9 mouse cellular contexts compared by ENCODE assay signal in the genomic region with DNA sequence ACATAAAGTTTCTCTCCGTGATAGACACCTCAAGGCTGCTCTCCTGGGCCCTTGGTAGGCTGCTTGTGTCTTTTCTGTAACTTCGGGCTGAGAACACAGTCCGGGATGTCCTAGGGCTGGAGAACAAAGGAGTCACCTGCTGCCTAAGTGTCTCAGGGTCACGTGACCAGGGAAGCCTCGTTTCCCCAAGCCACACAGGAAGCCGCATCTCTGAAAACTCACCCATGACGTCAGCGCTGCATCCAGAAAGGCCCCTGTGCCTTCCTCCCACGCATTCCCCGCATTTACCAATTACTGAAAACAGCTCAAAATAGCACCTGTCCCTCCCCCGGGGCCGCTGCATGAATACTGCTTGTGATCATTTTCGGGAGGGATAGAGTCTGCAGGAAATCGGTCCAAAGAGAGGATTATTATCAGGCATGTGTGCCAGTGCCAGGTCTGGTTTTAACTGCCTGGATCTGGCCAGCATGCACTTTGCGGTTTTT.
A peak's percentile ranks its signal among the peaks of the same experiment; 100 is the strongest.
DNase-seq lines count a peak whose midpoint lies in the region; ATAC-seq lines count a peak whose summit lies in the region.
"Had no signal": no experiment of that assay in that cellular context is flagged by ENCODE, and none has a peak within 500 bp of the region (broad histone marks: within the 10 kb centered on the region; RNA-seq: fewer than 3 reads in every experiment).

No protein-coding gene starts in this region.

- no peak overlapping the region for H3K4me3 ChIP-seq in midbrain, embryonic 12.5 days
- H3K4me3 ChIP-seq: lung, embryonic 15.5 days had no signal

- no peak overlapping the region for H3K9ac ChIP-seq in midbrain, embryonic 12.5 days (replicated peaks)
- H3K9ac ChIP-seq: lung, embryonic 15.5 days had no signal

- DNase-seq in 3T3-L1 (ENCODE audit: low read depth, low spot score): peak; percentile 21
- DNase-seq in cerebellum, postnatal 10 days: peak; percentile 62 to 64
- peak; percentile 94 for DNase-seq in heart, adult 11 months
- DNase-seq in kidney, postnatal 14 days: peak; percentile 34
- peak; percentile 75 to 76 for DNase-seq in thymus, postnatal 10 days (ENCODE audit: low spot score in 2 of 2)
- no peak for DNase-seq in gastrocnemius, adult 18-20 months (ENCODE audit: low spot score)

- peaks cover 17% of the 10 kb centered on the region for H3K4me1 ChIP-seq in midbrain, embryonic 12.5 days
- H3K4me1 ChIP-seq: lung, embryonic 15.5 days had no signal

- ATAC-seq in CD4-positive, CD25-positive, alpha-beta regulatory T cell, adult 4 months: peak; percentile 85
- no peak; the same call in 1 of the 2 replicates for ATAC-seq in midbrain, embryonic 12.5 days (ENCODE audit: low FRiP score, low read depth)

- no peaks in the 10 kb centered on the region for H3K9me3 ChIP-seq in midbrain, embryonic 12.5 days
- H3K9me3 ChIP-seq: lung, embryonic 15.5 days had no signal

- no peak overlapping the region for H3K27ac ChIP-seq in midbrain, embryonic 12.5 days (replicated peaks)
- H3K27ac ChIP-seq: lung, embryonic 15.5 days had no signal

- WGBS in midbrain, embryonic 12.5 days: 43% methylated on average over 15 of the region's 15 CpGs

- H3K4me2 ChIP-seq in midbrain, embryonic 12.5 days (replicated peaks): 0 out of 2 replicates have a peak overlapping the region, but pooled peaks have one; percentile 1
- H3K4me2 ChIP-seq: lung, embryonic 15.5 days had no signal

- peaks cover 17% of the 10 kb centered on the region for H3K27me3 ChIP-seq in midbrain, embryonic 12.5 days
- H3K27me3 ChIP-seq: lung, embryonic 15.5 days had no signal

- no peaks in the 10 kb centered on the region for H3K36me3 ChIP-seq in midbrain, embryonic 12.5 days
- H3K36me3 ChIP-seq: lung, embryonic 15.5 days had no signal
